Comparison of ENCODE assay signal across 8 mouse cellular contexts in genomic region chr14:50807487-50808072, GRCm38 (mm10). TPM values are rescaled to one million over a fixed set of nuclear protein-coding genes. Genes with fewer than 3 reads are reported as not detected.
A peak's percentile ranks its signal among the peaks of the same experiment; 100 is the strongest.
DNase-seq lines count a peak whose midpoint lies in the region; ATAC-seq and TF ChIP-seq lines count a peak whose summit lies in the region.

Gene Ccnb1ip1 (minus strand): TSS chr14:50807732.
Gene Parp2 (plus strand): TSS chr14:50807841.

- peaks cover 21% of the 10 kb centered on the region for H3K36me3 ChIP-seq in hindbrain, embryonic 13.5 days

- TF ChIP-seq CTCF in Patski (IDR thresholded peaks at IDR 0.05): no peak

- peak; percentile 99 for DNase-seq in Patski (ENCODE audit: low read depth, low spot score)
- peak; percentile 98 to 99 for DNase-seq in cerebellum, postnatal 14 days
- peak; percentile 96 to 97 for DNase-seq in frontal cortex, postnatal 14 days (ENCODE audit: low spot score in 2 of 2)
- DNase-seq in layer of hippocampus, postnatal 25 days (ENCODE audit: extremely low spot score in 1 of 2, low spot score in 1 of 2): peak; percentile 96 to 99
- peak; percentile 98 for DNase-seq in lung, postnatal 25 days (ENCODE audit: low spot score)
- DNase-seq in retina, embryonic 14.5 days (ENCODE audit: low spot score): peak; percentile 100
- peak; percentile 91 for DNase-seq in thymus, postnatal 4 days

- in situ Hi-C loops in Patski (cut with MboI; ENCODE audit: low pct_unique_long_range_greater_than_20kb): no loop called here

- under 1% methylated on average over 42 of the region's 42 CpGs for WGBS in hindbrain, embryonic 13.5 days

- H3K4me3 ChIP-seq in hindbrain, embryonic 13.5 days: peak within 1 kb of the TSS; percentile 53

- POLR2A ChIA-PET in Patski (lab: Charles Lee): interaction anchor here (1.0 kb wide), 1 partner anchor 282 kb away, joined by 3 read pairs; no protein-coding TSS in a partner anchor

- no peaks in the 10 kb centered on the region for H3K27me3 ChIP-seq in Patski
- H3K27me3 ChIP-seq in hindbrain, embryonic 13.5 days: no peaks in the 10 kb centered on the region

- CTCF ChIA-PET in Patski (lab: Charles Lee): interaction anchor here (1.1 to 7.4 kb wide), 4 partner anchors 9 to 282 kb away, joined by 3 to 37 read pairs (median 3); partner anchors contain the start of gene Ttc5

- H3K4me1 ChIP-seq in hindbrain, embryonic 13.5 days (replicated peaks): peaks cover 6% of the 10 kb centered on the region

- H3K27ac ChIP-seq in hindbrain, embryonic 13.5 days: peak within 1 kb of the TSS; percentile 91

- H3K9me3 ChIP-seq in hindbrain, embryonic 13.5 days: no peaks in the 10 kb centered on the region

- peak; percentile 100 for ATAC-seq in Patski
- ATAC-seq in hindbrain, embryonic 13.5 days (ENCODE audit: low FRiP score): peak; percentile 98

- peak within 1 kb of the TSS; percentile 52 for H3K4me2 ChIP-seq in hindbrain, embryonic 13.5 days

- peak within 1 kb of the TSS; percentile 77 for H3K9ac ChIP-seq in hindbrain, embryonic 13.5 days

RNA-seq across cellular contexts. Expression of gene Ccnb1ip1, which starts in this region (rescaled TPM):
- polyA plus RNA-seq in Patski (2021): 0.04 TPM
- not detected in 2 replicates for polyA plus RNA-seq in hindbrain, embryonic 13.5 days (2015; fragmentation: Nextera tagmentation; extraction: Ambion mirVana)
- under 1 TPM in 1 of 2 experiments, not detected in 1; 0.69 TPM for total RNA-seq in layer of hippocampus, postnatal 25 days (2021)

RNA-seq across cellular contexts. Expression of gene Parp2, which starts in this region (rescaled TPM):
- polyA plus RNA-seq in Patski (2021): 28.0 TPM
- 42.0 and 44.0 TPM in 2 replicates for polyA plus RNA-seq in hindbrain, embryonic 13.5 days (2015; fragmentation: Nextera tagmentation; extraction: Ambion mirVana)
- 10 to 100 TPM; 26.3 to 29.0 TPM for total RNA-seq in layer of hippocampus, postnatal 25 days (2021)

Comparison
In these comparisons a context has a peak if more than half of its experiments do, and no peak if none do; other contexts are left out.
1. Peak in every context shown above with its lines: DNase-seq, ATAC-seq, H3K4me3 ChIP-seq and H3K27ac ChIP-seq.